Mouse (Mus musculus) layer of hippocampus, adult 11-12 months (tissue): Measurements from ENCODE around the gene Igf1r.

Source experiments
- DNase-seq: peaks from one replicate; pipeline ENCODE4 v3.0.0; 2022; ENCODE audit warnings: low spot score

The Igf1r gene

GRCm38 (mm10) chr7:67957376-67957775, 4.7 kb downstream of the Igf1r start:
- no peak for DNase-seq

- no peak for DNase-seq
Measured at GRCm38 (mm10) chr7:67958045-67958444, 5.4 kb downstream of the Igf1r start.

- DNase-seq, result no peak
Measured at GRCm38 (mm10) chr7:67960701-67961100, 8.1 kb downstream of the Igf1r start.

- peak; percentile 84 for DNase-seq
Measured at GRCm38 (mm10) chr7:67961567-67962267, 9.1 kb downstream of the Igf1r start.

GRCm38 (mm10) chr7:67963691-67964090, 11.1 kb downstream of the Igf1r start:
- no peak for DNase-seq

GRCm38 (mm10) chr7:67968394-67968793, 15.8 kb downstream of the Igf1r start:
- DNase-seq, result no peak

GRCm38 (mm10) chr7:67969076-67969475, 16.4 kb downstream of the Igf1r start:
- DNase-seq, result no peak

GRCm38 (mm10) chr7:67973180-67974014, 20.8 kb downstream of the Igf1r start:
- DNase-seq, result no peak

GRCm38 (mm10) chr7:67981956-67982355, 29.3 kb downstream of the Igf1r start:
- DNase-seq, result no peak

- no peak for DNase-seq
Measured at GRCm38 (mm10) chr7:67982809-67983208, 30.2 kb downstream of the Igf1r start.

- DNase-seq, result no peak
Measured at GRCm38 (mm10) chr7:67983451-67983850, 30.8 kb downstream of the Igf1r start.

- DNase-seq, result no peak
Measured at GRCm38 (mm10) chr7:67985003-67985416, 32.4 kb downstream of the Igf1r start.

- no peak for DNase-seq
Measured at GRCm38 (mm10) chr7:67985511-67985910, 32.9 kb downstream of the Igf1r start.

GRCm38 (mm10) chr7:67986277-67986676, 33.6 kb downstream of the Igf1r start:
- no peak for DNase-seq

- no peak for DNase-seq
Measured at GRCm38 (mm10) chr7:67986816-67987215, 34.2 kb downstream of the Igf1r start.

- no peak for DNase-seq
Measured at GRCm38 (mm10) chr7:67989376-67989775, 36.7 kb downstream of the Igf1r start.

GRCm38 (mm10) chr7:67993614-67994013, 41.0 kb downstream of the Igf1r start:
- no peak for DNase-seq

GRCm38 (mm10) chr7:67994346-67994858, 41.8 kb downstream of the Igf1r start:
- no peak for DNase-seq

GRCm38 (mm10) chr7:67995276-67995675, 42.6 kb downstream of the Igf1r start:
- DNase-seq, result no peak

- DNase-seq, result no peak
Measured at GRCm38 (mm10) chr7:67996202-67996960, 43.8 kb downstream of the Igf1r start.

- no peak for DNase-seq
Measured at GRCm38 (mm10) chr7:68001269-68001668, 48.6 kb downstream of the Igf1r start.

- DNase-seq, result no peak
Measured at GRCm38 (mm10) chr7:68006074-68006473, 53.4 kb downstream of the Igf1r start.
